ENCODE assay signal across 8 mouse cellular contexts in genomic region chr9:44343781-44344421, GRCm38 (mm10). TPM values are rescaled to one million over a fixed set of nuclear protein-coding genes. Genes with fewer than 3 reads are reported as not detected.
DNase-seq lines count a peak whose midpoint lies in the region; ATAC-seq lines count a peak whose summit lies in the region.

Hmbs (minus strand) TSS chr9:44344228.

- peak within 1 kb of the TSS; percentile 88 for H3K4me3 ChIP-seq in hindbrain, embryonic 12.5 days

- H3K9ac ChIP-seq in hindbrain, embryonic 12.5 days = peak within 1 kb of the TSS; percentile 83

- H3K9me3 ChIP-seq in hindbrain, embryonic 12.5 days (replicated peaks) = no peaks in the 10 kb centered on the region

- H3K27me3 ChIP-seq in hindbrain, embryonic 12.5 days = no peaks in the 10 kb centered on the region

- peak within 1 kb of the TSS; percentile 98 for H3K27ac ChIP-seq in hindbrain, embryonic 12.5 days

- peaks cover 36% of the 10 kb centered on the region for H3K36me3 ChIP-seq in hindbrain, embryonic 12.5 days

- peak within 1 kb of the TSS; percentile 56 for H3K4me2 ChIP-seq in hindbrain, embryonic 12.5 days (replicated peaks)

- peak; percentile 96 for DNase-seq in Muller cell, postnatal 12 days (ENCODE audit: inconsistent ontology term)
- DNase-seq in cerebellum, postnatal 10 days = peak; percentile 92 to 93
- DNase-seq in frontal cortex, postnatal 10 days (ENCODE audit: low spot score in 2 of 2) = peak; percentile 73 to 88
- peak; percentile 68 to 86 for DNase-seq in layer of hippocampus, postnatal 25 days (ENCODE audit: extremely low spot score in 1 of 2, low spot score in 1 of 2)
- peak; percentile 95 for DNase-seq in lung, postnatal 25 days (ENCODE audit: low spot score)
- peak; percentile 90 for DNase-seq in retina, embryonic 14.5 days (ENCODE audit: low spot score)
- peak; percentile 89 for DNase-seq in thymus, postnatal 4 days

- peaks cover 13% of the 10 kb centered on the region for H3K4me1 ChIP-seq in hindbrain, embryonic 12.5 days

- under 1% methylated on average over 39 of the region's 39 CpGs for WGBS in hindbrain, embryonic 12.5 days

- peak; percentile 96 for ATAC-seq in hindbrain, embryonic 12.5 days (ENCODE audit: low FRiP score)

RNA-seq across cellular contexts. Expression of gene Hmbs, which starts in this region (rescaled TPM):
- polyA plus RNA-seq in hindbrain, embryonic 12.5 days (2016; fragmentation: Nextera tagmentation; extraction: Ambion mirVana) = 99.4 and 103 TPM in 2 replicates
- 10 to 100 TPM; 17.9 to 23.6 TPM for total RNA-seq in layer of hippocampus, postnatal 25 days (2021)

Comparison
In these comparisons a context has a peak if more than half of its experiments do, and no peak if none do; other contexts are left out.
1. Peak in every context shown above with its lines: DNase-seq, ATAC-seq, H3K4me3 ChIP-seq and H3K27ac ChIP-seq.